Mouse (Mus musculus) gastrocnemius, adult 8-10 months (tissue): ENCODE measurements around the gene Akap10. TPM values are rescaled to one million over a fixed set of nuclear protein-coding genes. Genes with fewer than 3 reads are reported as not detected.

Experiments used
- total RNA-seq, 4 experiments: library from RNA; stranded (reverse); gene quantifications; 2 replicates each; pipeline ENCODE4 v1.2.4; 2022

Gene Akap10
- total RNA-seq, 4 experiments from 2014 or later: 8.1 to 12.1 (median 9.4) TPM

Other genes with a start within 250 kb of the Akap10 start
- gene Fam83g, start 246.2 kb downstream of the Akap10 start, total RNA-seq: 1 to 10 TPM in 1 of 4 experiments, under 1 TPM in 3; 0.36 to 1.0 (median 0.77) TPM
- gene Slc5a10, start 209.4 kb downstream of the Akap10 start, total RNA-seq: not detected
- gene Prpsap2, start 168.2 kb downstream of the Akap10 start, total RNA-seq: 1 to 10 TPM; 4.9 to 7.0 (median 5.4) TPM
- 10 to 100 TPM; 73.2 to 92.6 (median 79.5) TPM for gene Ulk2, start 75.2 kb downstream of the Akap10 start, total RNA-seq
- gene Specc1, start 26.5 kb upstream of the Akap10 start, total RNA-seq: 1 to 10 TPM; 1.5 to 2.7 (median 1.7) TPM